Mouse (Mus musculus): ENCODE results near the gene Lig3. TPM values are rescaled to one million over a fixed set of nuclear protein-coding genes. Genes with fewer than 3 reads are reported as not detected.
A peak's percentile ranks its signal among the peaks of the same experiment; 100 is the strongest.

Lig3 gene
- polyA plus RNA-seq, 1 experiment from 2014 or later, result 25.6 TPM

- 50% methylated on average over 7 of the region's 7 CpGs for WGBS
Observed at GRCm38 (mm10) chr11:82837192-82837591, 56.3 kb downstream of the Lig3 start.

GRCm38 (mm10) chr11:82837848-82838247 lies 56.9 kb downstream of the Lig3 start:
- Histone ChIP-seq H3K4me1 (ENCODE audit: control insufficient read depth, insufficient read depth, low read length) (peaks cover 12% of the 10 kb centered on the region; the same call in 1 of the 2 replicates), H3K9ac (ENCODE audit: low read depth, low read length) (no peak overlapping the region), H3K9me3 (replicated peaks; ENCODE audit: control insufficient read depth, low read length, poor library complexity, severe bottlenecking) (0 out of 2 replicates have a peak, but pooled peaks cover 2% of the 10 kb centered on the region), H3K4me2 (ENCODE audit: low read length) (no peak overlapping the region), H3K36me3 (ENCODE audit: control insufficient read depth, insufficient read depth, low read length) (no peaks in the 10 kb centered on the region), H3K4me3 (ENCODE audit: low read depth, low read length) (no peak overlapping the region), H3K27me3 (ENCODE audit: control insufficient read depth, insufficient read depth, low read depth, low read length) (no peaks in the 10 kb centered on the region), H3K27ac (ENCODE audit: low read length) (no peak overlapping the region)
- 17% methylated on average over 7 of the region's 7 CpGs for WGBS
- ATAC-seq, result no peak

More at GRCm38 (mm10) chr11:82837192-82837591, 56.3 kb downstream of the Lig3 start:
- no peak overlapping the region for H3K4me3 ChIP-seq (ENCODE audit: low read depth, low read length)
- H3K36me3 ChIP-seq (ENCODE audit: control insufficient read depth, insufficient read depth, low read length), result no peaks in the 10 kb centered on the region
- 0 out of 2 replicates have a peak, but pooled peaks cover 2% of the 10 kb centered on the region for H3K9me3 ChIP-seq (replicated peaks; ENCODE audit: control insufficient read depth, low read length, poor library complexity, severe bottlenecking)
- ATAC-seq, result no peak
- H3K4me1 ChIP-seq (ENCODE audit: control insufficient read depth, insufficient read depth, low read length), result peaks cover 12% of the 10 kb centered on the region; the same call in 1 of the 2 replicates
- no peak overlapping the region for H3K27ac ChIP-seq (ENCODE audit: low read length)
- no peak overlapping the region for H3K9ac ChIP-seq (ENCODE audit: low read depth, low read length)
- no peak overlapping the region for H3K4me2 ChIP-seq (ENCODE audit: low read length)
- H3K27me3 ChIP-seq (ENCODE audit: control insufficient read depth, insufficient read depth, low read depth, low read length), result no peaks in the 10 kb centered on the region

GRCm38 (mm10) chr11:82838511-82838910 lies 57.6 kb downstream of the Lig3 start:
- Histone ChIP-seq H3K4me2 (ENCODE audit: low read length) (no peak overlapping the region), H3K36me3 (ENCODE audit: control insufficient read depth, insufficient read depth, low read length) (no peaks in the 10 kb centered on the region), H3K4me3 (ENCODE audit: low read depth, low read length) (no peak overlapping the region), H3K27ac (ENCODE audit: low read length) (no peak overlapping the region), H3K9ac (ENCODE audit: low read depth, low read length) (no peak overlapping the region), H3K4me1 (ENCODE audit: control insufficient read depth, insufficient read depth, low read length) (peaks cover 12% of the 10 kb centered on the region; the same call in 1 of the 2 replicates), H3K27me3 (ENCODE audit: control insufficient read depth, insufficient read depth, low read depth, low read length) (no peaks in the 10 kb centered on the region), H3K9me3 (replicated peaks; ENCODE audit: control insufficient read depth, low read length, poor library complexity, severe bottlenecking) (0 out of 2 replicates have a peak, but pooled peaks cover 2% of the 10 kb centered on the region)
- no peak for ATAC-seq
- WGBS, result 12% methylated on average over 5 of the region's 5 CpGs

GRCm38 (mm10) chr11:82844771-82845414 lies 64.0 kb downstream of the Lig3 start:
- no peaks in the 10 kb centered on the region for H3K36me3 ChIP-seq (ENCODE audit: control insufficient read depth, insufficient read depth, low read length)
- no peak overlapping the region for H3K4me3 ChIP-seq (ENCODE audit: low read depth, low read length)
- 74% methylated on average over 11 of the region's 11 CpGs for WGBS
- H3K27me3 ChIP-seq (ENCODE audit: control insufficient read depth, insufficient read depth, low read depth, low read length), result no peaks in the 10 kb centered on the region
- peaks cover 14% of the 10 kb centered on the region for H3K4me1 ChIP-seq (ENCODE audit: control insufficient read depth, insufficient read depth, low read length)
- no peak overlapping the region for H3K27ac ChIP-seq (ENCODE audit: low read length)
- no peaks in the 10 kb centered on the region for H3K9me3 ChIP-seq (replicated peaks; ENCODE audit: control insufficient read depth, low read length, poor library complexity, severe bottlenecking)
- H3K9ac ChIP-seq (ENCODE audit: low read depth, low read length), result no peak overlapping the region
- no peak for ATAC-seq
- H3K4me2 ChIP-seq (ENCODE audit: low read length), result peak overlapping the region; percentile 43

- Histone ChIP-seq H3K27ac (ENCODE audit: low read length) (peak overlapping the region; percentile 33; the same call in 1 of the 2 replicates), H3K4me2 (ENCODE audit: low read length) (peak overlapping the region; percentile 43), H3K36me3 (ENCODE audit: control insufficient read depth, insufficient read depth, low read length) (no peaks in the 10 kb centered on the region), H3K9ac (ENCODE audit: low read depth, low read length) (peak overlapping the region; percentile 37), H3K4me1 (ENCODE audit: control insufficient read depth, insufficient read depth, low read length) (peaks cover 14% of the 10 kb centered on the region), H3K4me3 (ENCODE audit: low read depth, low read length) (peak overlapping the region; percentile 21), H3K9me3 (replicated peaks; ENCODE audit: control insufficient read depth, low read length, poor library complexity, severe bottlenecking) (no peaks in the 10 kb centered on the region), H3K27me3 (ENCODE audit: control insufficient read depth, insufficient read depth, low read depth, low read length) (no peaks in the 10 kb centered on the region)
- ATAC-seq, result peak; percentile 60; the same call in 1 of the 2 replicates
- 23% methylated on average over 16 of the region's 16 CpGs for WGBS
Observed at GRCm38 (mm10) chr11:82845415-82846078, 64.6 kb downstream of the Lig3 start.

GRCm38 (mm10) chr11:82846079-82846436 lies 65.2 kb downstream of the Lig3 start:
- Histone ChIP-seq H3K27me3 (ENCODE audit: control insufficient read depth, insufficient read depth, low read depth, low read length) (no peaks in the 10 kb centered on the region), H3K4me1 (ENCODE audit: control insufficient read depth, insufficient read depth, low read length) (peaks cover 14% of the 10 kb centered on the region), H3K27ac (ENCODE audit: low read length) (peak overlapping the region; percentile 33; the same call in 1 of the 2 replicates), H3K9me3 (replicated peaks; ENCODE audit: control insufficient read depth, low read length, poor library complexity, severe bottlenecking) (no peaks in the 10 kb centered on the region), H3K4me2 (ENCODE audit: low read length) (peak overlapping the region; percentile 43), H3K4me3 (ENCODE audit: low read depth, low read length) (peak overlapping the region; percentile 21), H3K36me3 (ENCODE audit: control insufficient read depth, insufficient read depth, low read length) (no peaks in the 10 kb centered on the region), H3K9ac (ENCODE audit: low read depth, low read length) (peak overlapping the region; percentile 37)
- ATAC-seq, result peak; percentile 25; the same call in 1 of the 2 replicates
- WGBS, result 41% methylated on average over 4 of the region's 4 CpGs

DNA sequence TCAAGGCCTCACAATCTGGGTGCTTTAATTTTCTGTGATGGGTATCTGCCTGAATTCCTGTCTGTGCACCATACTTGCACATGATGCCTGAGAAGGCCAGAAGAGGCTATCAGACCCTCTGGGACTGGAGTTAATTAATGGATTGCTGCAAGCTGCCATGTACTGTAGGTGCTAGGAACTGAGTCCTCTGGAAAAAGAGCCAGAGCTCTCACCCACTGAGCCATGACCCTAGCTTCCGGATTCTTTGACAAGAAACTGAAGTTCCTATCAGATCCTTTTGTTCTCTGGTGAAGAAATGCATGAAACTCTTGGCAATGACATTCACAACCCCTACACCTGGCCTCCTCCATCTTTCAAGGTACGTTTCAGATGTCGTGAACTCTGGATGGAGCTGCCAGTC lies 66.0 kb downstream of the Lig3 start:
- H3K4me3 ChIP-seq (ENCODE audit: low read depth, low read length), result no peak overlapping the region
- no peak overlapping the region for H3K4me2 ChIP-seq (ENCODE audit: low read length)
- H3K27ac ChIP-seq (ENCODE audit: low read length), result no peak overlapping the region
- no peaks in the 10 kb centered on the region for H3K36me3 ChIP-seq (ENCODE audit: control insufficient read depth, insufficient read depth, low read length)
- H3K9me3 ChIP-seq (replicated peaks; ENCODE audit: control insufficient read depth, low read length, poor library complexity, severe bottlenecking), result no peaks in the 10 kb centered on the region
- peaks cover 14% of the 10 kb centered on the region for H3K4me1 ChIP-seq (ENCODE audit: control insufficient read depth, insufficient read depth, low read length)
- H3K27me3 ChIP-seq (ENCODE audit: control insufficient read depth, insufficient read depth, low read depth, low read length), result no peaks in the 10 kb centered on the region
- 63% methylated on average over 3 of the region's 3 CpGs for WGBS
- no peak for ATAC-seq
- H3K9ac ChIP-seq (ENCODE audit: low read depth, low read length), result no peak overlapping the region

GRCm38 (mm10) chr11:82847571-82848000 lies 66.7 kb downstream of the Lig3 start:
- WGBS, result 16% methylated on average over 6 of the region's 6 CpGs
- H3K4me3 ChIP-seq (ENCODE audit: low read depth, low read length), result no peak overlapping the region
- ATAC-seq, result no peak
- no peak overlapping the region for H3K4me2 ChIP-seq (ENCODE audit: low read length)
- no peaks in the 10 kb centered on the region for H3K9me3 ChIP-seq (replicated peaks; ENCODE audit: control insufficient read depth, low read length, poor library complexity, severe bottlenecking)
- no peaks in the 10 kb centered on the region for H3K36me3 ChIP-seq (ENCODE audit: control insufficient read depth, insufficient read depth, low read length)
- no peak overlapping the region for H3K27ac ChIP-seq (ENCODE audit: low read length)
- no peak overlapping the region for H3K9ac ChIP-seq (ENCODE audit: low read depth, low read length)
- no peaks in the 10 kb centered on the region for H3K27me3 ChIP-seq (ENCODE audit: control insufficient read depth, insufficient read depth, low read depth, low read length)
- H3K4me1 ChIP-seq (ENCODE audit: control insufficient read depth, insufficient read depth, low read length), result peaks cover 14% of the 10 kb centered on the region

GRCm38 (mm10) chr11:82850259-82850658 lies 69.4 kb downstream of the Lig3 start:
- ATAC-seq, result no peak
- no peaks in the 10 kb centered on the region for H3K27me3 ChIP-seq (ENCODE audit: control insufficient read depth, insufficient read depth, low read depth, low read length)
- H3K36me3 ChIP-seq (ENCODE audit: control insufficient read depth, insufficient read depth, low read length), result no peaks in the 10 kb centered on the region
- H3K4me1 ChIP-seq (ENCODE audit: control insufficient read depth, insufficient read depth, low read length), result peaks cover 14% of the 10 kb centered on the region
- 0 out of 2 replicates have a peak overlapping the region, but pooled peaks have one; percentile 1 for H3K27ac ChIP-seq (ENCODE audit: low read length)
- no peak overlapping the region for H3K4me3 ChIP-seq (ENCODE audit: low read depth, low read length)
- WGBS, result 46% methylated on average over 5 of the region's 5 CpGs
- no peak overlapping the region for H3K9ac ChIP-seq (ENCODE audit: low read depth, low read length)
- no peak overlapping the region for H3K4me2 ChIP-seq (ENCODE audit: low read length)
- no peaks in the 10 kb centered on the region for H3K9me3 ChIP-seq (replicated peaks; ENCODE audit: control insufficient read depth, low read length, poor library complexity, severe bottlenecking)

Measured in midbrain, embryonic 16.5 days (tissue).